Mouse (Mus musculus): Measurements from ENCODE around the gene Gm28360. TPM values are rescaled to one million over a fixed set of nuclear protein-coding genes. Genes with fewer than 3 reads are reported as not detected.
"Not testable (repeated sequence)": the region's sequence is repeated elsewhere in the genome, so short reads cannot be mapped to it uniquely, and the experiment has no call there.

Gm28360 gene
- polyA plus RNA-seq (2011; ENCODE audit: insufficient read depth, insufficient read length, low read depth, missing spikeins), result not detected in 2 replicates

GRCm38 (mm10) chr1:117829781-117830180 is at the start of gene Gm28360:
Gene Gm28360 (plus strand): TSS chr1:117830081.
- not testable (repeated sequence) for H3K4me1 ChIP-seq (ENCODE audit: control insufficient read depth, insufficient read depth, low read length); H3K27ac ChIP-seq (ENCODE audit: insufficient read depth, low read length); H3K36me3 ChIP-seq (ENCODE audit: control insufficient read depth, insufficient read depth, low read length, poor library complexity, severe bottlenecking); H3K4me3 ChIP-seq (ENCODE audit: low read depth, low read length); H3K9ac ChIP-seq (ENCODE audit: low read depth, poor library complexity, severe bottlenecking); H3K9me3 ChIP-seq (replicated peaks; ENCODE audit: control insufficient read depth, insufficient read depth, low read length, poor library complexity, severe bottlenecking); H3K27me3 ChIP-seq (ENCODE audit: control insufficient read depth, insufficient read depth, low read length, poor library complexity, severe bottlenecking)

GRCm38 (mm10) chr1:117780833-117781232 is 49.0 kb upstream of the Gm28360 start, which contains the start of gene B020011L13Rik:
Gene B020011L13Rik (plus strand): TSS chr1:117781133.
- not testable (repeated sequence) for H3K27ac ChIP-seq (ENCODE audit: insufficient read depth, low read length); H3K36me3 ChIP-seq (ENCODE audit: control insufficient read depth, insufficient read depth, low read length, poor library complexity, severe bottlenecking); H3K4me3 ChIP-seq (ENCODE audit: low read depth, low read length); H3K9ac ChIP-seq (ENCODE audit: low read depth, poor library complexity, severe bottlenecking); H3K9me3 ChIP-seq (replicated peaks; ENCODE audit: control insufficient read depth, insufficient read depth, low read length, poor library complexity, severe bottlenecking); H3K27me3 ChIP-seq (ENCODE audit: control insufficient read depth, insufficient read depth, low read length, poor library complexity, severe bottlenecking); H3K4me1 ChIP-seq (ENCODE audit: control insufficient read depth, insufficient read depth, low read length)

- not testable (repeated sequence) for H3K9me3 ChIP-seq (replicated peaks; ENCODE audit: control insufficient read depth, insufficient read depth, low read length, poor library complexity, severe bottlenecking); H3K27ac ChIP-seq (ENCODE audit: insufficient read depth, low read length); H3K4me3 ChIP-seq (ENCODE audit: low read depth, low read length); H3K4me1 ChIP-seq (ENCODE audit: control insufficient read depth, insufficient read depth, low read length); H3K36me3 ChIP-seq (ENCODE audit: control insufficient read depth, insufficient read depth, low read length, poor library complexity, severe bottlenecking); H3K27me3 ChIP-seq (ENCODE audit: control insufficient read depth, insufficient read depth, low read length, poor library complexity, severe bottlenecking); H3K9ac ChIP-seq (ENCODE audit: low read depth, poor library complexity, severe bottlenecking)
Measured at GRCm38 (mm10) chr1:117816271-117816670, 13.6 kb upstream of the Gm28360 start.

- not testable (repeated sequence) for H3K27me3 ChIP-seq (ENCODE audit: control insufficient read depth, insufficient read depth, low read length, poor library complexity, severe bottlenecking); H3K36me3 ChIP-seq (ENCODE audit: control insufficient read depth, insufficient read depth, low read length, poor library complexity, severe bottlenecking); H3K27ac ChIP-seq (ENCODE audit: insufficient read depth, low read length); H3K9ac ChIP-seq (ENCODE audit: low read depth, poor library complexity, severe bottlenecking); H3K4me3 ChIP-seq (ENCODE audit: low read depth, low read length); H3K4me1 ChIP-seq (ENCODE audit: control insufficient read depth, insufficient read depth, low read length); H3K9me3 ChIP-seq (replicated peaks; ENCODE audit: control insufficient read depth, insufficient read depth, low read length, poor library complexity, severe bottlenecking)
Measured at GRCm38 (mm10) chr1:117851718-117852117, 21.8 kb downstream of the Gm28360 start.

Other genes with a start within 250 kb of the Gm28360 start
- gene Gm28363, start 132.9 kb upstream of the Gm28360 start, polyA plus RNA-seq (2011; ENCODE audit: insufficient read depth, insufficient read length, low read depth, missing spikeins), result not detected in 2 replicates
- not detected in 2 replicates for gene B020011L13Rik, start 48.9 kb upstream of the Gm28360 start, polyA plus RNA-seq (2011; ENCODE audit: insufficient read depth, insufficient read length, low read depth, missing spikeins)
- not detected in 2 replicates for gene Gm28168, start 97.9 kb downstream of the Gm28360 start, polyA plus RNA-seq (2011; ENCODE audit: insufficient read depth, insufficient read length, low read depth, missing spikeins)
- gene Gm7145, start 135.9 kb downstream of the Gm28360 start, polyA plus RNA-seq (2011; ENCODE audit: insufficient read depth, insufficient read length, low read depth, missing spikeins), result not detected in 2 replicates